Mouse (Mus musculus): ENCODE measurements around the gene Gm20517. TPM values are rescaled to one million over a fixed set of nuclear protein-coding genes. Genes with fewer than 3 reads are reported as not detected.

Gene Gm20517
- polyA plus RNA-seq, 1 experiment from 2014 or later, result 2.5 TPM

DNA sequence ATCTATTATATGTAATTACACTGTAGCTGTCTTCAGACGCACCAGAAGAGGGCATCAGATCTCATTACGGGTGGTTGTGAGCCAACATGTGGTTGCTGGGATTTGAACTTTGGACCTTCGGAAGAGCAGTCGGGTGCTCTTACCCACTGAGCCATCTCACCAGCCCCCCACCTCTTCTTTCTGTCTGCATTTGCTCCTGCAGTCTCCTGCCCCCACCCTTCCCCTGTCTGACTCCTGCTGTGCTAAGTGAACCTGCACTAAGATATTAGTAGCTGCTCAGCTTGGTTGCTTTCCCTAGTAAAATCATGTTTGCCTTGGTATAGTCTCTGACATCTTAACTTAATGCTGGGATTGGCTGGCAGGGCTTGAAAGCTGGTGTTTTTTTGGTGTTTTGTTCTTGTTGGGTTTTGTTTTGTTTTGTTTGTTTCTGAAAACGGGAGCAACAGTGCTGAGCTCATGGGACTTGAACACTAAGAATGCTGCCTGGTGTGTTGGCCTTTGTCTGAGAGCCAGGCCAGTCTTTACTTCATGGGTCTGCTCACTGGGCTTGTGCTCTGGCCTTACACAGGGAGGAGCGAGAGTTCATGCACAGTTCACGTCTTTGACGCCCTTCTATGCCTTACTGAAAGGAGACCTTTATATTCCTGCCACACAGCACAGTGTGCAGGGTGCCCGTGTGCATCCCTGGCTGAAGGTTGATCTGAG lies 51.8 kb downstream of the Gm20517 start:
- Histone ChIP-seq H3K4me2 (no peak overlapping the region), H3K9me3 (replicated peaks) (no peaks in the 10 kb centered on the region), H3K27ac (replicated peaks) (peak overlapping the region; percentile 33; the same call in 1 of the 2 replicates), H3K4me3 (replicated peaks) (no peak overlapping the region), H3K36me3 (no peaks in the 10 kb centered on the region), H3K4me1 (peaks cover 5% of the 10 kb centered on the region; the same call in 1 of the 2 replicates), H3K27me3 (replicated peaks) (no peaks in the 10 kb centered on the region), H3K9ac (replicated peaks) (no peak overlapping the region)
- WGBS, result 17% methylated on average over 9 of the region's 9 CpGs
- ATAC-seq (ENCODE audit: low FRiP score), result peak; percentile 41; the same call in 1 of the 2 replicates

DNA sequence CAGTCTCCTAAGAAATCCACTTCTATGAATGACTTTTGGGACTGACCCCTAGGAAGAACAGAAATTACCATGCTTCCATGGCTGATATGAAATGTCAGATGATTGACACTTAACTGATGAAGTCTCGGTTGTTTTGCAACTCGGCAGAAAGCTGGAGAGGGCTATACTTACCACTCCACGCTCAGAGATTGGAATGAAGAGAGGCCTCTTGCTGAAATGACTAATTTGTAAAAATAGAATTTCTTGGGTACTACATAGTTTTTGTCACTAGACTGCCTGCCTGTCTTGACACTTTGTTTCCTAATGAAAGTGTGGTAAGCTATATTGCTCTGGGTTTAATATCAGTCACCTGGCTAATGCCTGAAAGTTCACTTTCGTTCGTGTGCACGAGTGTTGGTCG lies 53.1 kb downstream of the Gm20517 start:
- H3K4me1 ChIP-seq, result peaks cover 9% of the 10 kb centered on the region; the same call in 1 of the 2 replicates
- H3K36me3 ChIP-seq, result no peaks in the 10 kb centered on the region
- H3K27me3 ChIP-seq (replicated peaks), result no peaks in the 10 kb centered on the region
- WGBS, result 86% methylated on average over 7 of the region's 7 CpGs
- no peak overlapping the region for H3K9ac ChIP-seq (replicated peaks)
- H3K4me2 ChIP-seq, result no peak overlapping the region
- no peak overlapping the region for H3K4me3 ChIP-seq (replicated peaks)
- no peaks in the 10 kb centered on the region for H3K9me3 ChIP-seq (replicated peaks)
- ATAC-seq (ENCODE audit: low FRiP score), result no peak
- no peak overlapping the region for H3K27ac ChIP-seq (replicated peaks)

- 46% methylated on average over 4 of the region's 4 CpGs for WGBS
Measured at GRCm38 (mm10) chr17:47669166-47669565, 57.8 kb downstream of the Gm20517 start.

DNA sequence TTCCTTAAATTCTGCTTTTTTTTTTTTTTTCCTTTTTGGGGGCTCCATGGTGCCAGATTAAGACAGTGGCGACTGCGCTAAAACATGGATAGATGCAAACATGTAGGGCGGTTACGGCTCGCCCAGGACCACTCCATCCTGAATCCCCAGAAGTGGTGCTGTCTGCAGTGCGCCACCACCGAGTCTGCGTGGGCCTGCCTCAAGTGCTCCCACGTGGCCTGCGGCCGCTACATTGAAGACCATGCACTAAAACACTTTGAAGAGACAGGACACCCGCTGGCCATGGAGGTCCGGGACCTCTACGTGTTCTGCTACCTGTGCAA lies 60.6 kb downstream of the Gm20517 start:
- Histone ChIP-seq H3K4me2 (peak overlapping the region; percentile 69), H3K27ac (replicated peaks) (no peak overlapping the region), H3K9me3 (replicated peaks) (no peaks in the 10 kb centered on the region), H3K4me1 (peaks cover 29% of the 10 kb centered on the region), H3K36me3 (peaks cover 18% of the 10 kb centered on the region), H3K9ac (replicated peaks) (peak overlapping the region; percentile 47), H3K27me3 (replicated peaks) (no peaks in the 10 kb centered on the region), H3K4me3 (replicated peaks) (peak overlapping the region; percentile 38)
- WGBS, result 11% methylated on average over 14 of the region's 14 CpGs
- ATAC-seq (ENCODE audit: low FRiP score), result peak; percentile 50

More at GRCm38 (mm10) chr17:47669166-47669565, 57.8 kb downstream of the Gm20517 start:
- ATAC-seq (ENCODE audit: low FRiP score), result no peak
- no peak overlapping the region for H3K4me3 ChIP-seq (replicated peaks)
- H3K4me1 ChIP-seq, result peaks cover 24% of the 10 kb centered on the region
- H3K4me2 ChIP-seq, result no peak overlapping the region
- no peak overlapping the region for H3K9ac ChIP-seq (replicated peaks)
- H3K27me3 ChIP-seq (replicated peaks), result no peaks in the 10 kb centered on the region
- peaks cover 3% of the 10 kb centered on the region; the same call in 1 of the 2 replicates for H3K36me3 ChIP-seq
- H3K9me3 ChIP-seq (replicated peaks), result no peaks in the 10 kb centered on the region
- no peak overlapping the region for H3K27ac ChIP-seq (replicated peaks)

DNA sequence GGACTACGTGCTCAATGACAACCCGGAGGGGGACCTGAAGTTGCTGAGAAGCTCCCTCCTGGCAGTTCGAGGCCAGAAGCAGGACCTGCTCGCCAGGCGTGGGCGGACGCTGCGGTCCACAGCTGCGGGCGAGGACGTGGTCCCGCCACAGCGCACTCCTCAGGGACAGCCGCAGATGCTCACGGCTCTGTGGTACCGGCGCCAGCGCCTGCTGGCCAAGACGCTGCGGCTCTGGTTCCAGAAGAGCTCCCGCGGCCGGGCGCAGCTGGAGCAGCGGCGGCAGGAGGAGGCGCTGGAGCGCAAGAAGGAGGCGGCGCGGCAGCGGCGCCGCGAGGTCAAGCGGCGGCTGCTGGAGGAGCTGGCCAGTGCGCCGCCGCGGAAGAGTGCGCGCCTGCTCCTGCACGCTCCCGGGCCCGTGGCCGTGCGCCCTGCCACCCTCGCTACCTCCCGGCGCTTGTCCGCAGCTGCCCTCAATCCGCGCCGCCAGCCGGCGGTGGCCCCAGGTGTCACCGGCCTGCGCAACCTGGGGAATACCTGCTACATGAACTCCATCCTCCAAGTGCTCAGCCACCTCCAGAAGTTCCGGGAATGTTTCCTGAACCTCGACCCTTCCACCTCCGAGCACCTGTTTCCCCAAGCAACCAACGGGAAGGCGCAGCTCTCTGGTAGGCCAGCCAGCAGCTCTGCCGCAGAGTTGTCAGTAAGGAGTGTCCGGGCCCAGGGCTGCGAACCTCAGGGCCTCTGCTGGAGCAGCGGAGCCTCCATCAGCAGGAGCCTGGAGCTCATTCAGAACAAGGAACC lies 61.1 kb downstream of the Gm20517 start:
- H3K4me2 ChIP-seq, result peak overlapping the region; percentile 69
- no peaks in the 10 kb centered on the region for H3K9me3 ChIP-seq (replicated peaks)
- H3K4me3 ChIP-seq (replicated peaks), result peak overlapping the region; percentile 38
- H3K36me3 ChIP-seq, result peaks cover 20% of the 10 kb centered on the region
- peak overlapping the region; percentile 47 for H3K9ac ChIP-seq (replicated peaks)
- H3K4me1 ChIP-seq, result peaks cover 29% of the 10 kb centered on the region
- 5% methylated on average over 51 of the region's 68 CpGs for WGBS
- no peaks in the 10 kb centered on the region for H3K27me3 ChIP-seq (replicated peaks)
- no peak overlapping the region for H3K27ac ChIP-seq (replicated peaks)
- peak; percentile 71 for ATAC-seq (ENCODE audit: low FRiP score)

GRCm38 (mm10) chr17:47676581-47676980 lies 65.2 kb downstream of the Gm20517 start:
- ATAC-seq (ENCODE audit: low FRiP score), result no peak
- peak overlapping the region; percentile 39; the same call in 1 of the 2 replicates for H3K27ac ChIP-seq (replicated peaks)

DNA sequence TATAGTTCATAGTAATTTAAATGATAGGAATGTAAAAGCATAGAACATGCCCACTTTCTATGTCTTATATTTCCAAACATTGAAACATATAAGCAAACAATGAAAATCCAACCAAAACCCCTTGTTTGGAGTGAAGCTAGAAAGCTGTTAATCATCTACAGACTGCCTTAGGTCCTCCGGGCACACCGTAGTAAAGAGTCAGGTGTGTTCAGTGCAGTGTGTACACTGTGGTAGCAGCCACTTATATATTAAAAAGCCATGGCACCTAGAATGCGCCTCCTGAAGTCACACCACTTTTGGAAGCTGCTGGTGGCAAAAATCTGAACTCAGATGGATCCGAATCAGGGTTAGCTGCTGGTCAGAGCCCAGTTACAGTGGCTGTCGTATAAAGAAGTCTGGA lies 66.8 kb downstream of the Gm20517 start:
- no peaks in the 10 kb centered on the region for H3K9me3 ChIP-seq (replicated peaks)
- peaks cover 67% of the 10 kb centered on the region for H3K36me3 ChIP-seq
- H3K27me3 ChIP-seq (replicated peaks), result no peaks in the 10 kb centered on the region
- no peak overlapping the region for H3K4me3 ChIP-seq (replicated peaks)
- WGBS, result 90% methylated on average over 5 of the region's 5 CpGs
- H3K9ac ChIP-seq (replicated peaks), result no peak overlapping the region
- no peak overlapping the region for H3K27ac ChIP-seq (replicated peaks)
- H3K4me2 ChIP-seq, result no peak overlapping the region
- no peak for ATAC-seq (ENCODE audit: low FRiP score)
- H3K4me1 ChIP-seq, result peaks cover 6% of the 10 kb centered on the region

More at GRCm38 (mm10) chr17:47676581-47676980, 65.2 kb downstream of the Gm20517 start:
- Histone ChIP-seq H3K4me1 (peaks cover 21% of the 10 kb centered on the region), H3K36me3 (peaks cover 54% of the 10 kb centered on the region), H3K27me3 (replicated peaks) (no peaks in the 10 kb centered on the region), H3K4me2 (no peak overlapping the region), H3K9me3 (replicated peaks) (no peaks in the 10 kb centered on the region), H3K9ac (replicated peaks) (no peak overlapping the region), H3K4me3 (replicated peaks) (no peak overlapping the region)
- 17% methylated on average over 9 of the region's 9 CpGs for WGBS

DNA sequence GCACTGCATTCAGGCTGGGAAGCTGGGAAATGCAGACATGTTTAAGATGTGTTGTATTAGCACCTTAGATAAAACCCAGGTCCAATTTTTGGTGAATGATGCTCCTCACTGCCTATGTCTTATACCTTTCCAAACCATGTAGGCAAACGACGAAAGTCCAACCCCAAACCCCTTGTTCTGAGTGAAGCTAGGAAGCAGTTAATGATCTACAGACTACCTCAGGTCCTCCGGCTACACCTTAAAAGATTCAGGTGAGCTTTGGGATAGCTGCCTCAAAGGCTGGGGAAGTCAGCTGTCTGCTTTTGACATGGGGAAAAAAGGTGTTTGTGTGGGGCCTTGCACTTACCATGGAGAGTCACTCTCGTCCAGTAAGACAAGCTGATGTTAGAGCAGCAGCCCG lies 67.3 kb downstream of the Gm20517 start:
- ATAC-seq (ENCODE audit: low FRiP score), result no peak
- H3K9ac ChIP-seq (replicated peaks), result no peak overlapping the region
- H3K27me3 ChIP-seq (replicated peaks), result no peaks in the 10 kb centered on the region
- H3K9me3 ChIP-seq (replicated peaks), result no peaks in the 10 kb centered on the region
- WGBS, result 84% methylated on average over 5 of the region's 5 CpGs
- H3K4me2 ChIP-seq, result no peak overlapping the region
- H3K27ac ChIP-seq (replicated peaks), result no peak overlapping the region
- H3K36me3 ChIP-seq, result peaks cover 71% of the 10 kb centered on the region
- H3K4me3 ChIP-seq (replicated peaks), result no peak overlapping the region
- peaks cover 5% of the 10 kb centered on the region; the same call in 1 of the 2 replicates for H3K4me1 ChIP-seq

GRCm38 (mm10) chr17:47682836-47683235 lies 71.4 kb downstream of the Gm20517 start:
- Histone ChIP-seq H3K4me1 (peaks cover 17% of the 10 kb centered on the region), H3K27ac (replicated peaks) (no peak overlapping the region), H3K9ac (replicated peaks) (no peak overlapping the region), H3K9me3 (replicated peaks) (no peaks in the 10 kb centered on the region), H3K4me2 (no peak overlapping the region), H3K27me3 (replicated peaks) (no peaks in the 10 kb centered on the region), H3K4me3 (replicated peaks) (no peak overlapping the region), H3K36me3 (peaks cover 72% of the 10 kb centered on the region)
- ATAC-seq (ENCODE audit: low FRiP score), result no peak
- 86% methylated on average over 4 of the region's 4 CpGs for WGBS

DNA sequence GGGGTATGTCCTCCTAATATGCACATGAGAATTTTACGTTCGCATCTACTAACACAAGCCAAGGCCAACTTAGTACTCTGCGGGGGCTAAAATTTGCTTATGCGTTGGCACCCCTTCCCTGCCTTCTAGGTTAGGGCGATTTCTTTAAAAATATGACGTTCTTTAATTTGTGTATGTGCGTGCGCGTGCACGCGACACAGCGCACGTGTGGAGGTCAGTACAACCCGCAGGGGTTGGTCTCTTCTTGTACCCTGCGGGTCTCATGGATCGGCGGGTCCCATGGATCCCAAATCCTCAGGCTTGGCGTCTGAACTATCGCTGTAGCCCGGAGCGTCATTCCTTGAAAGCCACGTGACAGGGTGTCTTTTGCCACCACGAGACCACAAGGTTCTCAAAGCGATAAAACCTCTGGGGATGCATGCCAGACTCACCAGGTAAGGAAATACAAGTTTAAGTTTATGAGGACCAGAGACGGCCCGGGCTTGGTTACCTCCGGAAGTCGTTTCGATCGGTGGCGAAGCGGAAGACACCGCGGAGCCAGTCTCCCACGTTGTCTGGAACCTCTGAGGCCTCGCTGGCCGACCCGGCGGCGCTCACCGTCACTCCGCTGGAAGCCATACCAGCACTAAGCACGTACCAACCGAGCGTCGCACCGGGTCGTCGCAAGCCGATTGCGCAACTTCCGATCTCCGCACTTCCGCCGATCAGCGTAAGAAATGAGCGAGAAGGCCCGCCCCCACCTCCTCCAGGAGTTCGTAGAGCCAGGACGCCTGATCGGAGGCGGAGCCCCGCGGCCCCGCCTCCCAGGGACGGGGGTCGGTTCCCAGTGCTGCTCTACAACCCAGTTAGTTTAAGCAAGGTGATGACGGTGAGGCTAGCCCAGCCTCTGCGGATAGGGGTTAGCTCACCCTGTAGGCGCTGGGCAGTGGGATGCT lies 76.3 kb downstream of the Gm20517 start:
- WGBS, result 1% methylated on average over 70 of the region's 70 CpGs
- peak overlapping the region; percentile 77 for H3K4me2 ChIP-seq
- no peaks in the 10 kb centered on the region for H3K9me3 ChIP-seq (replicated peaks)
- ATAC-seq (ENCODE audit: low FRiP score), result peak; percentile 92
- peaks cover 27% of the 10 kb centered on the region for H3K36me3 ChIP-seq
- peak overlapping the region; percentile 91 for H3K27ac ChIP-seq (replicated peaks)
- peaks cover 34% of the 10 kb centered on the region for H3K4me1 ChIP-seq
- H3K27me3 ChIP-seq (replicated peaks), result no peaks in the 10 kb centered on the region
- H3K4me3 ChIP-seq (replicated peaks), result peak overlapping the region; percentile 78
- peak overlapping the region; percentile 92 for H3K9ac ChIP-seq (replicated peaks)

- no peak; the same call in 1 of the 2 replicates for ATAC-seq (ENCODE audit: low FRiP score)
Measured at GRCm38 (mm10) chr17:47688344-47688607, 76.9 kb downstream of the Gm20517 start, which contains the start of gene Tomm6. TSS of gene Tomm6 (minus strand) at chr17:47688386.

More at GRCm38 (mm10) chr17:47688344-47688607, 76.9 kb downstream of the Gm20517 start, which contains the start of gene Tomm6:
- Histone ChIP-seq H3K36me3 (peaks cover 21% of the 10 kb centered on the region), H3K4me3 (replicated peaks) (peak within 1 kb of the TSS; percentile 78), H3K27ac (replicated peaks) (peak within 1 kb of the TSS; percentile 91), H3K9me3 (replicated peaks) (no peaks in the 10 kb centered on the region), H3K4me1 (peaks cover 36% of the 10 kb centered on the region), H3K4me2 (peak within 1 kb of the TSS; percentile 77), H3K27me3 (replicated peaks) (no peaks in the 10 kb centered on the region), H3K9ac (replicated peaks) (peak within 1 kb of the TSS; percentile 92)
- WGBS, result 0% methylated on average over 9 of the region's 9 CpGs

All from neural tube, embryonic 15.5 days (tissue).